Mouse (Mus musculus) neural tube, embryonic 14.5 days (tissue): ENCODE measurements around the gene Gfm2. TPM values are rescaled to one million over a fixed set of nuclear protein-coding genes. Genes with fewer than 3 reads are reported as not detected.

Experiments
- ATAC-seq: fragments of 200-750 bp; cut with Nextera tagmentation; 2 replicates; pipeline ENCODE4 v1.8.0; 2017; ENCODE audit warnings: low read depth, mild to moderate bottlenecking, moderate TSS enrichment, moderate library complexity
- H3K27ac ChIP-seq: fragments of 300-500 bp; sonication (generic); 2 replicates; pipeline ENCODE4 v1.5.1; 2014; ENCODE audit warnings: low read depth, mild to moderate bottlenecking, control low read depth, low read length, moderate library complexity, mixed read lengths
- H3K27me3 ChIP-seq: fragments of 300-500 bp; sonication (generic); 2 replicates; pipeline ENCODE4 v1.6.1; 2014; ENCODE audit warnings: low read length; ENCODE audit not compliant: control insufficient read depth, insufficient read depth
- H3K36me3 ChIP-seq: fragments of 300-500 bp; sonication (generic); 2 replicates; pipeline ENCODE4 v1.6.1; 2014; ENCODE audit warnings: low read length, mixed read lengths; ENCODE audit not compliant: control insufficient read depth, insufficient read depth
- H3K4me1 ChIP-seq: fragments of 300-500 bp; sonication (generic); 2 replicates; pipeline ENCODE4 v1.6.1; 2014; ENCODE audit warnings: low read length; ENCODE audit not compliant: control insufficient read depth, insufficient read depth
- H3K4me2 ChIP-seq: fragments of 300-500 bp; sonication (generic); 2 replicates; pipeline ENCODE4 v1.6.1; 2014; ENCODE audit warnings: mild to moderate bottlenecking, low read depth, low read length, control low read depth
- H3K4me3 ChIP-seq: fragments of 300-500 bp; sonication (generic); 2 replicates; pipeline ENCODE4 v1.5.1; 2014; ENCODE audit warnings: low read depth, low read length, control low read depth, mixed read lengths
- H3K9ac ChIP-seq: fragments of 300-500 bp; sonication (generic); replicated peaks from 2 replicates; pipeline ENCODE4 v1.6.1; 2014; ENCODE audit warnings: low read depth, mild to moderate bottlenecking, control low read depth, low read length, mixed read lengths
- H3K9me3 ChIP-seq: fragments of 300-500 bp; sonication (generic); 2 replicates; pipeline ENCODE4 v1.6.1; 2016; ENCODE audit warnings: low read length; ENCODE audit not compliant: control insufficient read depth
- WGBS: fragments of 180-500 bp; shearing (Covaris S2); extraction: QIAGEN DNeasy Blood & Tissue Kit; methylation state at CpG from one replicate; pipeline ENCODE4 v1.1.7; 2014; 5-methylcytosine and 5-hydroxymethylcytosine counted together
- polyA plus RNA-seq: library from polyadenylated mRNA; unstranded; fragments of >200 nt; fragmentation: Nextera tagmentation; extraction: Ambion mirVana; gene quantifications from 2 replicates; pipeline ENCODE4 v1.2.1, GENCODE M21; 2014

Gene Gfm2
- polyA plus RNA-seq, 1 experiment from 2014 or later, result 40.5 TPM

GRCm38 (mm10) chr13:97199123-97199522, 61.4 kb downstream of the Gfm2 start:
- H3K9ac ChIP-seq, result no peak overlapping the region
- H3K4me3 ChIP-seq, result no peak overlapping the region
- 80% methylated on average over 2 of the region's 2 CpGs for WGBS
- H3K9me3 ChIP-seq, result no peaks in the 10 kb centered on the region
- H3K27me3 ChIP-seq, result no peaks in the 10 kb centered on the region
- no peak for ATAC-seq
- H3K4me2 ChIP-seq, result no peak overlapping the region
- no peaks in the 10 kb centered on the region; the same call in 1 of the 2 replicates for H3K4me1 ChIP-seq
- H3K36me3 ChIP-seq, result no peaks in the 10 kb centered on the region
- H3K27ac ChIP-seq, result no peak overlapping the region

- Histone ChIP-seq H3K9ac (no peak overlapping the region), H3K27ac (no peak overlapping the region), H3K4me3 (no peak overlapping the region), H3K9me3 (no peaks in the 10 kb centered on the region), H3K27me3 (no peaks in the 10 kb centered on the region), H3K36me3 (no peaks in the 10 kb centered on the region), H3K4me1 (no peaks in the 10 kb centered on the region; the same call in 1 of the 2 replicates), H3K4me2 (no peak overlapping the region)
- WGBS, result 79% methylated on average over 7 of the region's 7 CpGs
- no peak for ATAC-seq
These were observed 63.3 kb downstream of the Gfm2 start for GRCm38 (mm10) chr13:97201076-97201475.

- Histone ChIP-seq H3K4me3 (no peak overlapping the region), H3K9ac (no peak overlapping the region), H3K27me3 (no peaks in the 10 kb centered on the region), H3K4me2 (no peak overlapping the region), H3K4me1 (no peaks in the 10 kb centered on the region; the same call in 1 of the 2 replicates), H3K9me3 (no peaks in the 10 kb centered on the region), H3K36me3 (no peaks in the 10 kb centered on the region), H3K27ac (no peak overlapping the region)
- no peak for ATAC-seq
- WGBS, result 76% methylated on average over 4 of the region's 4 CpGs
These were observed 64.2 kb downstream of the Gfm2 start for GRCm38 (mm10) chr13:97201896-97202295.

GRCm38 (mm10) chr13:97205052-97205701, 67.4 kb downstream of the Gfm2 start:
- Histone ChIP-seq H3K4me1 (no peaks in the 10 kb centered on the region), H3K27ac (0 out of 2 replicates have a peak overlapping the region, but pooled peaks have one; percentile 6), H3K9ac (no peak overlapping the region; the same call in 1 of the 2 replicates), H3K36me3 (no peaks in the 10 kb centered on the region), H3K9me3 (no peaks in the 10 kb centered on the region), H3K4me2 (peak overlapping the region; percentile 54), H3K4me3 (peak overlapping the region; percentile 26), H3K27me3 (no peaks in the 10 kb centered on the region)
- peak; percentile 61; the same call in 1 of the 2 replicates for ATAC-seq
- WGBS, result 15% methylated on average over 18 of the region's 18 CpGs

- Histone ChIP-seq H3K27me3 (no peaks in the 10 kb centered on the region), H3K4me3 (no peak overlapping the region), H3K27ac (no peak overlapping the region), H3K36me3 (no peaks in the 10 kb centered on the region), H3K9ac (no peak overlapping the region), H3K9me3 (no peaks in the 10 kb centered on the region), H3K4me2 (no peak overlapping the region), H3K4me1 (no peaks in the 10 kb centered on the region)
- 95% methylated on average over 2 of the region's 2 CpGs for WGBS
- no peak for ATAC-seq
These were observed 68.3 kb downstream of the Gfm2 start for GRCm38 (mm10) chr13:97206046-97206445.

- Histone ChIP-seq H3K4me2 (no peak overlapping the region), H3K4me1 (no peaks in the 10 kb centered on the region), H3K4me3 (no peak overlapping the region), H3K9me3 (no peaks in the 10 kb centered on the region), H3K9ac (no peak overlapping the region), H3K36me3 (no peaks in the 10 kb centered on the region), H3K27ac (no peak overlapping the region), H3K27me3 (no peaks in the 10 kb centered on the region)
- WGBS, result 86% methylated on average over 7 of the region's 7 CpGs
- ATAC-seq, result no peak
These were observed 69.9 kb downstream of the Gfm2 start for GRCm38 (mm10) chr13:97207472-97208111.

- Histone ChIP-seq H3K4me2 (no peak overlapping the region), H3K27me3 (no peaks in the 10 kb centered on the region), H3K4me3 (no peak overlapping the region), H3K9me3 (no peaks in the 10 kb centered on the region), H3K36me3 (no peaks in the 10 kb centered on the region), H3K27ac (no peak overlapping the region), H3K9ac (no peak overlapping the region), H3K4me1 (no peaks in the 10 kb centered on the region)
- no peak for ATAC-seq
- WGBS, result 68% methylated on average over 7 of the region's 7 CpGs
These were observed 70.4 kb downstream of the Gfm2 start for GRCm38 (mm10) chr13:97208112-97208478.

GRCm38 (mm10) chr13:97208500-97209010, 70.8 kb downstream of the Gfm2 start:
- WGBS, result 73% methylated on average over 3 of the region's 3 CpGs
- Histone ChIP-seq H3K9ac (no peak overlapping the region), H3K36me3 (no peaks in the 10 kb centered on the region), H3K4me3 (no peak overlapping the region), H3K27me3 (no peaks in the 10 kb centered on the region), H3K4me2 (no peak overlapping the region), H3K4me1 (no peaks in the 10 kb centered on the region), H3K9me3 (no peaks in the 10 kb centered on the region), H3K27ac (no peak overlapping the region)
- ATAC-seq, result no peak

- H3K27ac ChIP-seq, result no peak overlapping the region
- no peaks in the 10 kb centered on the region for H3K4me1 ChIP-seq
- no peaks in the 10 kb centered on the region for H3K27me3 ChIP-seq
- H3K4me2 ChIP-seq, result no peak overlapping the region
- ATAC-seq, result no peak
- H3K4me3 ChIP-seq, result no peak overlapping the region
- H3K9me3 ChIP-seq, result no peaks in the 10 kb centered on the region
- no peaks in the 10 kb centered on the region for H3K36me3 ChIP-seq
- H3K9ac ChIP-seq, result no peak overlapping the region
- 58% methylated on average over 3 of the region's 3 CpGs for WGBS
These were observed 77.0 kb downstream of the Gfm2 start for GRCm38 (mm10) chr13:97214583-97215268.
